Mouse (Mus musculus): Measurements from ENCODE around the gene Ttll7.

GRCm38 (mm10) chr3:146927311-146928015 is 75.3 kb downstream of the Ttll7 start:
- no peak for TF ChIP-seq GATA1 (IDR thresholded peaks at IDR 0.05; ENCODE audit: borderline replicate concordance, low read length)
- no peak for TF ChIP-seq FLI1 (IDR thresholded peaks at IDR 0.05; ENCODE audit: low read length)
